Mouse (Mus musculus): ENCODE results near the gene Ank.

GRCm38 (mm10) chr15:27472315-27472714 is 5.8 kb downstream of the Ank start:
- TF ChIP-seq CTCF (IDR thresholded peaks at IDR 0.05; ENCODE audit: borderline replicate concordance, extremely low read depth, insufficient read depth, insufficient read length): no peak
- no peak for TF ChIP-seq POLR2A (IDR thresholded peaks at IDR 0.05; ENCODE audit: borderline replicate concordance, extremely low read depth, insufficient read depth, insufficient read length, poor library complexity, severe bottlenecking)
